Mouse (Mus musculus) effector memory CD4-positive, alpha-beta T cell, adult 5 months (primary cell): ENCODE results near the gene Pomc. TPM values are rescaled to one million over a fixed set of nuclear protein-coding genes. Genes with fewer than 3 reads are reported as not detected.

ENCODE experiments used
- polyA plus RNA-seq: library from polyadenylated mRNA; unstranded; fragments of 100-300 nt; shearing (Covaris generic); gene quantifications from one replicate; pipeline ENCODE4 v1.2.1, GENCODE M21; 2017

Pomc gene
- 1.9 TPM for polyA plus RNA-seq

GRCm38 (mm10) chr12:3954651-3955050 is at the start of gene Pomc:
TSS of gene Pomc (plus strand) at chr12:3954951.

Other genes with a start within 250 kb of the Pomc start
- gene Dnmt3a, start 148.9 kb upstream of the Pomc start, polyA plus RNA-seq, result 38.0 TPM
- 0.41 TPM for gene Efr3b, start 84.0 kb downstream of the Pomc start, polyA plus RNA-seq
- 18.1 TPM for gene Dnajc27, start 127.6 kb downstream of the Pomc start, polyA plus RNA-seq
- 25.4 TPM for gene Adcy3, start 178.2 kb downstream of the Pomc start, polyA plus RNA-seq